Mouse (Mus musculus): ENCODE data around the gene Dop1a.

DNA sequence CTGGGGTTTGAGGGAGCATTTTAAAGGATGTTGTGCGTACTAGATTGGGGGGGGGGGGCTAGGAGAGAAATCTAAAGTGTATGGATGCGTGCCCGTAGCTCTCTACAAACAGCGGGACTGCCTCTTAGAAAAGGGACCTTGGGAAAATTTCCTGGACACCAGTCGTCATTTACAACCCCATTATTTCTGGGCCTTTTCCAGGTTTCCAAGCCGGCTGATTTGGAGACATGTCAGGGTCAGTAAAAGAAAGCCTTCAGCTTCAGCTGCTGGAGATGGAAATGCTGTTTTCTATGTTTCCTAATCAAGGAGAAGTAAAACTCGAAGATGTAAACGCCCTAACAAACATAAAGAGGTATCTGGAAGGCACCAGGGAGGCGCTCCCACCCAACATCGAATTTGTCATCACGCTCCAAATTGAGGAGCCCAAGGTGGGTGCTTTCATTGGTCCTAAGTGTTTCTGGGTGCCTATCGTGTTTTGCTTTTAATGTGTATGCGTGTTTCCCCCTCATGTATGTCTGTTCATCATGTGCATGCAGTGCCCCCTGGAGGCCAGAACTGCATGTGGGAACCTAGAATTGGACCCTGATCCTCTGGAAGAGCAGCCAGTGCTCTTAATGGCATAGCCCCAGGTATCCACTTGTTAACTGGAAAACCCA lies 105.8 kb downstream of the Dop1a start:
- TF ChIP-seq POLR2A (IDR thresholded peaks at IDR 0.05; ENCODE audit: insufficient read depth, low read depth, low read length), result no peak
- peak; percentile 88 for TF ChIP-seq CTCF (IDR thresholded peaks at IDR 0.05)
- no peak; the same call in 1 of the 2 replicates for TF ChIP-seq EP300 (IDR thresholded peaks at IDR 0.05; ENCODE audit: insufficient read depth, low read depth, low read length)

All from heart, adult 2 months (tissue).